Mouse (Mus musculus): ENCODE measurements around the gene Ascl3. TPM values are rescaled to one million over a fixed set of nuclear protein-coding genes. Genes with fewer than 3 reads are reported as not detected.

Gene Ascl3
- polyA plus RNA-seq, 1 experiment: not detected

- TF ChIP-seq POLR2A (IDR thresholded peaks at IDR 0.05; ENCODE audit: insufficient read depth, low read length) (no peak), EP300 (IDR thresholded peaks at IDR 0.05; ENCODE audit: insufficient read depth, low read depth, low read length) (no peak), CTCF (IDR thresholded peaks at IDR 0.05; ENCODE audit: low read depth, low read length) (no peak)
- H3K27ac ChIP-seq (ENCODE audit: insufficient read depth, low read length): peak overlapping the region; percentile 46
- no peaks in the 10 kb centered on the region for H3K27me3 ChIP-seq (ENCODE audit: control insufficient read depth, insufficient read depth, low read length, poor library complexity, severe bottlenecking)
- no peak overlapping the region for H3K9ac ChIP-seq (ENCODE audit: low read depth, poor library complexity, severe bottlenecking)
- peak overlapping the region; percentile 8 for H3K4me3 ChIP-seq (ENCODE audit: low read depth, low read length)
- no peaks in the 10 kb centered on the region for H3K9me3 ChIP-seq (replicated peaks; ENCODE audit: control insufficient read depth, insufficient read depth, low read length, poor library complexity, severe bottlenecking)
- no peaks in the 10 kb centered on the region for H3K36me3 ChIP-seq (ENCODE audit: control insufficient read depth, insufficient read depth, low read length, poor library complexity, severe bottlenecking)
- no peaks in the 10 kb centered on the region for H3K4me1 ChIP-seq (ENCODE audit: control insufficient read depth, insufficient read depth, low read length)
Observed at GRCm38 (mm10) chr7:109694576-109695338, 36.8 kb downstream of the Ascl3 start.

GRCm38 (mm10) chr7:109690961-109691360 is 40.6 kb downstream of the Ascl3 start:
- TF ChIP-seq EP300 (IDR thresholded peaks at IDR 0.05; ENCODE audit: insufficient read depth, low read depth, low read length) (no peak), CTCF (IDR thresholded peaks at IDR 0.05; ENCODE audit: low read depth, low read length) (no peak), POLR2A (IDR thresholded peaks at IDR 0.05; ENCODE audit: insufficient read depth, low read length) (no peak)
- H3K4me3 ChIP-seq (ENCODE audit: low read depth, low read length): no peak overlapping the region
- no peaks in the 10 kb centered on the region for H3K9me3 ChIP-seq (replicated peaks; ENCODE audit: control insufficient read depth, insufficient read depth, low read length, poor library complexity, severe bottlenecking)
- no peak overlapping the region for H3K9ac ChIP-seq (ENCODE audit: low read depth, poor library complexity, severe bottlenecking)
- no peaks in the 10 kb centered on the region for H3K36me3 ChIP-seq (ENCODE audit: control insufficient read depth, insufficient read depth, low read length, poor library complexity, severe bottlenecking)
- no peaks in the 10 kb centered on the region for H3K27me3 ChIP-seq (ENCODE audit: control insufficient read depth, insufficient read depth, low read length, poor library complexity, severe bottlenecking)
- H3K27ac ChIP-seq (ENCODE audit: insufficient read depth, low read length): no peak overlapping the region
- H3K4me1 ChIP-seq (ENCODE audit: control insufficient read depth, insufficient read depth, low read length): no peaks in the 10 kb centered on the region

GRCm38 (mm10) chr7:109690101-109690500 is 41.4 kb downstream of the Ascl3 start:
- Histone ChIP-seq H3K4me1 (ENCODE audit: control insufficient read depth, insufficient read depth, low read length) (no peaks in the 10 kb centered on the region), H3K27ac (ENCODE audit: insufficient read depth, low read length) (no peak overlapping the region), H3K36me3 (ENCODE audit: control insufficient read depth, insufficient read depth, low read length, poor library complexity, severe bottlenecking) (no peaks in the 10 kb centered on the region), H3K9me3 (replicated peaks; ENCODE audit: control insufficient read depth, insufficient read depth, low read length, poor library complexity, severe bottlenecking) (no peaks in the 10 kb centered on the region), H3K9ac (ENCODE audit: low read depth, poor library complexity, severe bottlenecking) (no peak overlapping the region), H3K4me3 (ENCODE audit: low read depth, low read length) (no peak overlapping the region), H3K27me3 (ENCODE audit: control insufficient read depth, insufficient read depth, low read length, poor library complexity, severe bottlenecking) (no peaks in the 10 kb centered on the region)
- TF ChIP-seq CTCF (IDR thresholded peaks at IDR 0.05; ENCODE audit: low read depth, low read length): no peak
- no peak for TF ChIP-seq POLR2A (IDR thresholded peaks at IDR 0.05; ENCODE audit: insufficient read depth, low read length)
- TF ChIP-seq EP300 (IDR thresholded peaks at IDR 0.05; ENCODE audit: insufficient read depth, low read depth, low read length): no peak

GRCm38 (mm10) chr7:109686585-109687128 is 44.9 kb downstream of the Ascl3 start:
- no peaks in the 10 kb centered on the region for H3K4me1 ChIP-seq (ENCODE audit: control insufficient read depth, insufficient read depth, low read length)
- H3K27me3 ChIP-seq (ENCODE audit: control insufficient read depth, insufficient read depth, low read length, poor library complexity, severe bottlenecking): no peaks in the 10 kb centered on the region
- no peaks in the 10 kb centered on the region for H3K36me3 ChIP-seq (ENCODE audit: control insufficient read depth, insufficient read depth, low read length, poor library complexity, severe bottlenecking)
- TF ChIP-seq EP300 (IDR thresholded peaks at IDR 0.05; ENCODE audit: insufficient read depth, low read depth, low read length) (no peak), POLR2A (IDR thresholded peaks at IDR 0.05; ENCODE audit: insufficient read depth, low read length) (no peak), CTCF (IDR thresholded peaks at IDR 0.05; ENCODE audit: low read depth, low read length) (no peak)
- H3K9ac ChIP-seq (ENCODE audit: low read depth, poor library complexity, severe bottlenecking): no peak overlapping the region
- H3K4me3 ChIP-seq (ENCODE audit: low read depth, low read length): no peak overlapping the region
- no peak overlapping the region for H3K27ac ChIP-seq (ENCODE audit: insufficient read depth, low read length)
- no peaks in the 10 kb centered on the region for H3K9me3 ChIP-seq (replicated peaks; ENCODE audit: control insufficient read depth, insufficient read depth, low read length, poor library complexity, severe bottlenecking)

- TF ChIP-seq EP300 (IDR thresholded peaks at IDR 0.05; ENCODE audit: insufficient read depth, low read depth, low read length) (no peak), CTCF (IDR thresholded peaks at IDR 0.05; ENCODE audit: low read depth, low read length) (no peak), POLR2A (IDR thresholded peaks at IDR 0.05; ENCODE audit: insufficient read depth, low read length) (no peak)
- no peak overlapping the region for H3K4me3 ChIP-seq (ENCODE audit: low read depth, low read length)
- H3K27ac ChIP-seq (ENCODE audit: insufficient read depth, low read length): no peak overlapping the region
- H3K9me3 ChIP-seq (replicated peaks; ENCODE audit: control insufficient read depth, insufficient read depth, low read length, poor library complexity, severe bottlenecking): no peaks in the 10 kb centered on the region
- H3K27me3 ChIP-seq (ENCODE audit: control insufficient read depth, insufficient read depth, low read length, poor library complexity, severe bottlenecking): no peaks in the 10 kb centered on the region
- H3K4me1 ChIP-seq (ENCODE audit: control insufficient read depth, insufficient read depth, low read length): no peaks in the 10 kb centered on the region
- H3K36me3 ChIP-seq (ENCODE audit: control insufficient read depth, insufficient read depth, low read length, poor library complexity, severe bottlenecking): no peaks in the 10 kb centered on the region
- H3K9ac ChIP-seq (ENCODE audit: low read depth, poor library complexity, severe bottlenecking): no peak overlapping the region
Observed at GRCm38 (mm10) chr7:109680879-109681278, 50.6 kb downstream of the Ascl3 start.

GRCm38 (mm10) chr7:109680284-109680683 is 51.2 kb downstream of the Ascl3 start:
- H3K4me1 ChIP-seq (ENCODE audit: control insufficient read depth, insufficient read depth, low read length): no peaks in the 10 kb centered on the region
- H3K9ac ChIP-seq (ENCODE audit: low read depth, poor library complexity, severe bottlenecking): no peak overlapping the region
- TF ChIP-seq CTCF (IDR thresholded peaks at IDR 0.05; ENCODE audit: low read depth, low read length): peak; percentile 20
- TF ChIP-seq POLR2A (IDR thresholded peaks at IDR 0.05; ENCODE audit: insufficient read depth, low read length): no peak
- no peaks in the 10 kb centered on the region for H3K9me3 ChIP-seq (replicated peaks; ENCODE audit: control insufficient read depth, insufficient read depth, low read length, poor library complexity, severe bottlenecking)
- no peaks in the 10 kb centered on the region for H3K36me3 ChIP-seq (ENCODE audit: control insufficient read depth, insufficient read depth, low read length, poor library complexity, severe bottlenecking)
- H3K27me3 ChIP-seq (ENCODE audit: control insufficient read depth, insufficient read depth, low read length, poor library complexity, severe bottlenecking): no peaks in the 10 kb centered on the region
- H3K27ac ChIP-seq (ENCODE audit: insufficient read depth, low read length): no peak overlapping the region
- H3K4me3 ChIP-seq (ENCODE audit: low read depth, low read length): no peak overlapping the region

Other genes starting within 250 kb of the Ascl3 start
- gene Trim66, start 223.6 kb downstream of the Ascl3 start, polyA plus RNA-seq (2011; ENCODE audit: insufficient read depth, insufficient read length, low read depth, missing spikeins): 0.30 and 0.63 TPM in 2 replicates
- gene Rpl27a, start 212.6 kb downstream of the Ascl3 start, polyA plus RNA-seq (2011; ENCODE audit: insufficient read depth, insufficient read length, low read depth, missing spikeins): 640 and 699 TPM in 2 replicates
- 36.7 and 42.2 TPM in 2 replicates for gene St5, start 28.1 kb downstream of the Ascl3 start, polyA plus RNA-seq (2011; ENCODE audit: insufficient read depth, insufficient read length, low read depth, missing spikeins)
- gene Akip1, start 28.0 kb downstream of the Ascl3 start, polyA plus RNA-seq (2011; ENCODE audit: insufficient read depth, insufficient read length, low read depth, missing spikeins): 21.5 and 25.1 TPM in 2 replicates
- gene BC051019, start 7.9 kb downstream of the Ascl3 start, polyA plus RNA-seq (2011; ENCODE audit: insufficient read depth, insufficient read length, low read depth, missing spikeins): not detected in 2 replicates
- gene Tmem9b, start 21.1 kb upstream of the Ascl3 start, polyA plus RNA-seq (2011; ENCODE audit: insufficient read depth, insufficient read length, low read depth, missing spikeins): 13.8 and 14.5 TPM in 2 replicates
- 0.85 and 1.6 TPM in 2 replicates for gene Nrip3, start 50.3 kb upstream of the Ascl3 start, polyA plus RNA-seq (2011; ENCODE audit: insufficient read depth, insufficient read length, low read depth, missing spikeins)
- 0.22 and 0.87 TPM in 2 replicates for gene Scube2, start 134.0 kb upstream of the Ascl3 start, polyA plus RNA-seq (2011; ENCODE audit: insufficient read depth, insufficient read length, low read depth, missing spikeins)
- gene Dennd5a, start 228.7 kb upstream of the Ascl3 start, polyA plus RNA-seq (2011; ENCODE audit: insufficient read depth, insufficient read length, low read depth, missing spikeins): 56.2 and 58.6 TPM in 2 replicates